Mouse (Mus musculus): ENCODE measurements around the gene Atg9a. TPM values are rescaled to one million over a fixed set of nuclear protein-coding genes. Genes with fewer than 3 reads are reported as not detected.

The Atg9a gene
- total and polyA plus RNA-seq, 3 experiments, result 4.4 to 15.6 (median 12.9) TPM

- TF ChIP-seq MYC (IDR thresholded peaks at IDR 0.05; ENCODE audit: low read depth, low read length), result peak; percentile 63
- peak; percentile 60; the same call in 1 of the 2 replicates for TF ChIP-seq KAT2A (IDR thresholded peaks at IDR 0.05; ENCODE audit: insufficient replicate concordance, low read length)
These were observed 23.2 kb downstream of the Atg9a start, which contains the start of gene Zfand2b (continued) for GRCm38 (mm10) chr1:75168472-75169464.

GRCm38 (mm10) chr1:75168093-75168471 is 23.9 kb downstream of the Atg9a start:
- no peak for DNase-seq (ENCODE audit: extremely low read depth)
- peak overlapping the region; percentile 71 for H3K9ac ChIP-seq (ENCODE audit: insufficient read depth, low read depth)
- peak overlapping the region; percentile 76 for H3K4me2 ChIP-seq (ENCODE audit: insufficient read depth, low read depth, poor library complexity, severe bottlenecking)
- peak overlapping the region; percentile 38; the same call in 1 of the 2 replicates for H3K27ac ChIP-seq (ENCODE audit: insufficient read depth, low read depth)
- no peaks in the 10 kb centered on the region for H3K79me2 ChIP-seq (replicated peaks; ENCODE audit: control insufficient read depth, extremely low read depth, insufficient read depth, poor library complexity, severe bottlenecking)
- no peaks in the 10 kb centered on the region for H3K27me3 ChIP-seq (replicated peaks)
- H3K9me3 ChIP-seq (replicated peaks; ENCODE audit: low read length), result no peaks in the 10 kb centered on the region
- no peak for TF ChIP-seq MYC (IDR thresholded peaks at IDR 0.05; ENCODE audit: low read depth, low read length)
- peaks cover 6 to 25% of the 10 kb centered on the region in 2 experiments for H3K4me1 ChIP-seq (ENCODE audit: control insufficient read depth in 1 of 2, insufficient read depth in 2 of 2)
- in situ Hi-C loops (cut with MboI; ENCODE audit: low pct_ligation_motif_present, low pct_unique_long_range_greater_than_20kb, low sequenced_read_pairs), result no loop called here
- peak overlapping the region; percentile 41 to 67 (median 51) for H3K4me3 ChIP-seq (replicated peaks in 1 of 3; ENCODE audit: low read depth in 2 of 3, low read length in 2 of 3, poor library complexity in 1 of 3)
- dilution Hi-C loops (cut with MboI; ENCODE audit: extremely low pct_ligation_motif_present, extremely low pct_unique_long_range_greater_than_20kb, low sequenced_read_pairs), result no loop called here
- H3K36me3 ChIP-seq (replicated peaks in 1 of 2; ENCODE audit: control insufficient read depth in 1 of 2, insufficient read depth in 1 of 2, low read length in 1 of 2), result peaks cover 32 to 36% of the 10 kb centered on the region in 2 experiments

- Histone ChIP-seq H3K27me3 (replicated peaks) (no peaks in the 10 kb centered on the region), H3K4me2 (ENCODE audit: insufficient read depth, low read depth, poor library complexity, severe bottlenecking) (no peak overlapping the region)
These were observed 31.8 kb downstream of the Atg9a start for GRCm38 (mm10) chr1:75160256-75160617.

More at GRCm38 (mm10) chr1:75160256-75160617, 31.8 kb downstream of the Atg9a start:
- no peaks in the 10 kb centered on the region for H3K79me2 ChIP-seq (replicated peaks; ENCODE audit: control insufficient read depth, extremely low read depth, insufficient read depth, poor library complexity, severe bottlenecking)
- no peak overlapping the region for H3K4me3 ChIP-seq (replicated peaks in 1 of 3; ENCODE audit: low read depth in 2 of 3, low read length in 2 of 3, poor library complexity in 1 of 3)
- H3K9me3 ChIP-seq (replicated peaks; ENCODE audit: low read length), result no peaks in the 10 kb centered on the region
- H3K27ac ChIP-seq (ENCODE audit: insufficient read depth, low read depth), result no peak overlapping the region
- no peak overlapping the region for H3K9ac ChIP-seq (ENCODE audit: insufficient read depth, low read depth)
- no peaks in the 10 kb centered on the region for H3K36me3 ChIP-seq (replicated peaks in 1 of 2; ENCODE audit: control insufficient read depth in 1 of 2, insufficient read depth in 1 of 2, low read length in 1 of 2)
- in situ Hi-C loops (cut with MboI; ENCODE audit: low pct_ligation_motif_present, low pct_unique_long_range_greater_than_20kb, low sequenced_read_pairs) (no loop called here), dilution Hi-C loops (cut with MboI; ENCODE audit: extremely low pct_ligation_motif_present, extremely low pct_unique_long_range_greater_than_20kb, low sequenced_read_pairs) (no loop called here)
- no peak for DNase-seq (ENCODE audit: extremely low read depth)
- TF ChIP-seq CTCF (conservative IDR thresholded peaks at IDR 0.05 in 1 of 2, IDR thresholded peaks at IDR 0.05 in 1 of 2; ENCODE audit: low read depth in 2 of 2, low read length in 2 of 2) (no peak), NELFE (IDR thresholded peaks at IDR 0.05; ENCODE audit: low read depth, low read length) (no peak), TCF12 (IDR thresholded peaks at IDR 0.05; ENCODE audit: low read depth, low read length) (no peak), ZC3H11A (IDR thresholded peaks at IDR 0.05; ENCODE audit: low read depth, low read length) (no peak), USF1 (IDR thresholded peaks at IDR 0.05; ENCODE audit: low read depth, low read length) (no peak), IRF4 (IDR thresholded peaks at IDR 0.05; ENCODE audit: low read depth, low read length) (no peak), EP300 (IDR thresholded peaks at IDR 0.05; ENCODE audit: low read length) (no peak), JUN (IDR thresholded peaks at IDR 0.05; ENCODE audit: insufficient read depth, low read depth, low read length) (no peak), BHLHE40 (IDR thresholded peaks at IDR 0.05; ENCODE audit: low read depth, low read length) (no peak), ZNF384 (IDR thresholded peaks at IDR 0.05; ENCODE audit: low read depth, low read length) (no peak), POLR2A (IDR thresholded peaks at IDR 0.05; ENCODE audit: low read depth, low read length) (no peak), RCOR1 (conservative IDR thresholded peaks at IDR 0.05; ENCODE audit: low read depth, low read length) (no peak), ELF1 (IDR thresholded peaks at IDR 0.05; ENCODE audit: low read depth, low read length) (no peak)
- H3K4me1 ChIP-seq (ENCODE audit: control insufficient read depth in 1 of 2, insufficient read depth in 2 of 2), result no peaks in the 10 kb centered on the region
